Mouse (Mus musculus) hindbrain, embryonic 11.5 days (tissue): ENCODE measurements around the gene Mboat2. TPM values are rescaled to one million over a fixed set of nuclear protein-coding genes. Genes with fewer than 3 reads are reported as not detected.
A peak's percentile ranks its signal among the peaks of the same experiment; 100 is the strongest.

Experiments used
- ATAC-seq: fragments of 200-750 bp; cut with Nextera tagmentation; 2 replicates; pipeline ENCODE4 v1.8.0; 2017; ENCODE audit warnings: mild to moderate bottlenecking, moderate TSS enrichment, moderate library complexity; ENCODE audit not compliant: low FRiP score
- DNase-seq: peaks from one replicate; pipeline ENCODE4 v3.0.0-alpha.2; 2015; ENCODE audit warnings: low spot score
- H3K27ac ChIP-seq: fragments of 300-500 bp; sonication (generic); 2 replicates; pipeline ENCODE4 v1.5.1; 2014; ENCODE audit warnings: mild to moderate bottlenecking, low read depth, low read length
- H3K27me3 ChIP-seq: fragments of 300-500 bp; sonication (generic); 2 replicates; pipeline ENCODE4 v1.6.1; 2014; ENCODE audit warnings: mild to moderate bottlenecking, low read length, moderate library complexity, mixed read lengths; ENCODE audit not compliant: control insufficient read depth, insufficient read depth
- H3K36me3 ChIP-seq: fragments of 300-500 bp; sonication (generic); 2 replicates; pipeline ENCODE4 v1.6.1; 2014; ENCODE audit warnings: mild to moderate bottlenecking, low read length, moderate library complexity, mixed read lengths; ENCODE audit not compliant: control insufficient read depth, insufficient read depth
- H3K4me1 ChIP-seq: fragments of 300-500 bp; sonication (generic); replicated peaks from 2 replicates; pipeline ENCODE4 v1.6.1; 2014; ENCODE audit warnings: low read length, mixed read lengths; ENCODE audit not compliant: control insufficient read depth, insufficient read depth
- H3K4me2 ChIP-seq: fragments of 300-500 bp; sonication (generic); replicated peaks from 2 replicates; pipeline ENCODE4 v1.6.1; 2014; ENCODE audit warnings: mild to moderate bottlenecking, low read depth, low read length
- H3K4me3 ChIP-seq: fragments of 300-500 bp; sonication (generic); 2 replicates; pipeline ENCODE4 v1.5.1; 2014; ENCODE audit warnings: low read depth, low read length
- H3K9ac ChIP-seq: fragments of 300-500 bp; sonication (generic); 2 replicates; pipeline ENCODE4 v1.6.1; 2014; ENCODE audit warnings: low read depth, low read length
- H3K9me3 ChIP-seq: fragments of 300-500 bp; sonication (generic); 2 replicates; pipeline ENCODE4 v1.6.1; 2016; ENCODE audit warnings: low read length; ENCODE audit not compliant: control insufficient read depth
- WGBS: fragments of 180-500 bp; shearing (Covaris S2); extraction: QIAGEN DNeasy Blood & Tissue Kit; methylation state at CpG from one replicate; pipeline ENCODE4 v1.1.7; 2014; 5-methylcytosine and 5-hydroxymethylcytosine counted together
- polyA plus RNA-seq: library from polyadenylated mRNA; unstranded; fragments of >200 nt; fragmentation: Nextera tagmentation; extraction: Ambion mirVana; gene quantifications from 2 replicates; pipeline ENCODE4 v1.2.1, GENCODE M21; 2014

Gene Mboat2
- 59.5 and 61.2 TPM in 2 replicates for polyA plus RNA-seq

GRCm38 (mm10) chr12:24830766-24831152 lies at the start of gene Mboat2:
TSS of gene Mboat2 (plus strand) at chr12:24830879.
- Histone ChIP-seq H3K27ac (peak within 1 kb of the TSS; percentile 98), H3K27me3 (no peaks in the 10 kb centered on the region), H3K36me3 (no peaks in the 10 kb centered on the region), H3K9me3 (no peaks in the 10 kb centered on the region), H3K4me1 (no peaks in the 10 kb centered on the region), H3K4me3 (peak within 1 kb of the TSS; percentile 87), H3K4me2 (peak within 1 kb of the TSS; percentile 56), H3K9ac (peak within 1 kb of the TSS; percentile 95)
- DNase-seq (no peak), ATAC-seq (no peak; the same call in 1 of the 2 replicates)
- WGBS: under 1% methylated on average over 24 of the region's 24 CpGs

GRCm38 (mm10) chr12:24783735-24784134 lies 46.9 kb upstream of the Mboat2 start:
- H3K4me2 ChIP-seq: no peak overlapping the region
- no peak overlapping the region for H3K9ac ChIP-seq
- ATAC-seq: no peak
- H3K4me3 ChIP-seq: no peak overlapping the region
- H3K27ac ChIP-seq: no peak overlapping the region
- no peaks in the 10 kb centered on the region for H3K4me1 ChIP-seq
- no peaks in the 10 kb centered on the region for H3K9me3 ChIP-seq
- no peaks in the 10 kb centered on the region for H3K36me3 ChIP-seq
- H3K27me3 ChIP-seq: no peaks in the 10 kb centered on the region
- WGBS: 80% methylated on average over 4 of the region's 4 CpGs
- no peak for DNase-seq

GRCm38 (mm10) chr12:24785882-24786281 lies 44.8 kb upstream of the Mboat2 start:
- no peak for DNase-seq
- WGBS: 65% methylated on average over 5 of the region's 5 CpGs
- Histone ChIP-seq H3K9ac (no peak overlapping the region), H3K4me3 (no peak overlapping the region), H3K36me3 (no peaks in the 10 kb centered on the region), H3K9me3 (no peaks in the 10 kb centered on the region), H3K4me1 (no peaks in the 10 kb centered on the region), H3K4me2 (no peak overlapping the region), H3K27ac (no peak overlapping the region), H3K27me3 (no peaks in the 10 kb centered on the region)
- no peak for ATAC-seq

GRCm38 (mm10) chr12:24786316-24786715 lies 44.4 kb upstream of the Mboat2 start:
- ATAC-seq (no peak), DNase-seq (peak; percentile 25)
- Histone ChIP-seq H3K9me3 (no peaks in the 10 kb centered on the region), H3K36me3 (no peaks in the 10 kb centered on the region), H3K27me3 (no peaks in the 10 kb centered on the region), H3K4me1 (no peaks in the 10 kb centered on the region), H3K9ac (no peak overlapping the region), H3K27ac (no peak overlapping the region), H3K4me3 (no peak overlapping the region), H3K4me2 (no peak overlapping the region)
- 16% methylated on average over 4 of the region's 4 CpGs for WGBS

- no peak for ATAC-seq
- 83% methylated on average over 1 of the region's 1 CpGs for WGBS
- H3K27ac ChIP-seq: no peak overlapping the region
These were observed 41.0 kb upstream of the Mboat2 start for GRCm38 (mm10) chr12:24789659-24790058.

GRCm38 (mm10) chr12:24811230-24811629 lies 19.4 kb upstream of the Mboat2 start:
- Histone ChIP-seq H3K27ac (no peak overlapping the region), H3K4me2 (no peak overlapping the region), H3K9ac (no peak overlapping the region), H3K4me3 (no peak overlapping the region), H3K9me3 (no peaks in the 10 kb centered on the region), H3K36me3 (no peaks in the 10 kb centered on the region), H3K4me1 (no peaks in the 10 kb centered on the region), H3K27me3 (no peaks in the 10 kb centered on the region)
- ATAC-seq: no peak
- WGBS: 46% methylated on average over 1 of the region's 1 CpGs
- DNase-seq: no peak

More at GRCm38 (mm10) chr12:24789659-24790058, 41.0 kb upstream of the Mboat2 start:
- no peak for DNase-seq
- H3K9ac ChIP-seq: no peak overlapping the region
- no peaks in the 10 kb centered on the region for H3K9me3 ChIP-seq
- no peak overlapping the region for H3K4me3 ChIP-seq
- no peaks in the 10 kb centered on the region for H3K36me3 ChIP-seq
- H3K27me3 ChIP-seq: no peaks in the 10 kb centered on the region
- H3K4me1 ChIP-seq: no peaks in the 10 kb centered on the region
- no peak overlapping the region for H3K4me2 ChIP-seq

GRCm38 (mm10) chr12:24811906-24812305 lies 18.8 kb upstream of the Mboat2 start:
- WGBS: 67% methylated on average over 4 of the region's 4 CpGs
- ATAC-seq: no peak
- Histone ChIP-seq H3K27ac (no peak overlapping the region), H3K4me3 (no peak overlapping the region), H3K4me1 (no peaks in the 10 kb centered on the region), H3K4me2 (no peak overlapping the region), H3K9me3 (no peaks in the 10 kb centered on the region), H3K27me3 (no peaks in the 10 kb centered on the region), H3K36me3 (no peaks in the 10 kb centered on the region), H3K9ac (no peak overlapping the region)
- no peak for DNase-seq

GRCm38 (mm10) chr12:24822831-24823230 lies 7.8 kb upstream of the Mboat2 start:
- H3K4me3 ChIP-seq: no peak overlapping the region
- ATAC-seq: no peak
- 87% methylated on average over 2 of the region's 2 CpGs for WGBS
- no peak overlapping the region for H3K9ac ChIP-seq
- H3K4me1 ChIP-seq: no peaks in the 10 kb centered on the region
- no peak overlapping the region for H3K27ac ChIP-seq
- H3K9me3 ChIP-seq: no peaks in the 10 kb centered on the region
- no peaks in the 10 kb centered on the region for H3K36me3 ChIP-seq
- DNase-seq: no peak
- H3K4me2 ChIP-seq: no peak overlapping the region
- no peaks in the 10 kb centered on the region for H3K27me3 ChIP-seq

GRCm38 (mm10) chr12:24823636-24824354 lies 6.9 kb upstream of the Mboat2 start:
- DNase-seq (no peak), ATAC-seq (no peak)
- no peak overlapping the region for H3K27ac ChIP-seq
- H3K9me3 ChIP-seq: no peaks in the 10 kb centered on the region
- no peaks in the 10 kb centered on the region for H3K36me3 ChIP-seq
- no peak overlapping the region for H3K9ac ChIP-seq
- no peak overlapping the region for H3K4me2 ChIP-seq
- no peak overlapping the region for H3K4me3 ChIP-seq
- 87% methylated on average over 3 of the region's 3 CpGs for WGBS
- H3K4me1 ChIP-seq: no peaks in the 10 kb centered on the region
- no peaks in the 10 kb centered on the region for H3K27me3 ChIP-seq
